Mouse (Mus musculus) brain, embryonic 14.5 days (tissue): ENCODE measurements at regions not wholly inside any gene's neighbourhood (a gene's known extent, or its start where the extent isn't known, plus 50 kb on each side); places are given as distances from the start of the nearest gene placed in this dataset.

Source experiments
- DNase-seq: peaks from one replicate; pipeline ENCODE4 v3.0.0-alpha.2; 2011; ENCODE audit warnings: low read depth
- CTCF ChIP-seq: fragments of 200-500 bp; IDR thresholded peaks from 2 replicates; pipeline ENCODE4 v1.5.1; 2012; ENCODE audit warnings: inconsistent platforms, mild to moderate bottlenecking, moderate library complexity, borderline replicate concordance; ENCODE audit not compliant: insufficient read depth, insufficient read length; ENCODE audit errors: extremely low read depth
- POLR2A ChIP-seq: fragments of 200-500 bp; IDR thresholded peaks from 2 replicates; pipeline ENCODE4 v1.6.1; 2012; ENCODE audit warnings: mild to moderate bottlenecking, inconsistent platforms, borderline replicate concordance; ENCODE audit not compliant: poor library complexity, insufficient read depth, insufficient read length, severe bottlenecking; ENCODE audit errors: extremely low read depth

DNA sequence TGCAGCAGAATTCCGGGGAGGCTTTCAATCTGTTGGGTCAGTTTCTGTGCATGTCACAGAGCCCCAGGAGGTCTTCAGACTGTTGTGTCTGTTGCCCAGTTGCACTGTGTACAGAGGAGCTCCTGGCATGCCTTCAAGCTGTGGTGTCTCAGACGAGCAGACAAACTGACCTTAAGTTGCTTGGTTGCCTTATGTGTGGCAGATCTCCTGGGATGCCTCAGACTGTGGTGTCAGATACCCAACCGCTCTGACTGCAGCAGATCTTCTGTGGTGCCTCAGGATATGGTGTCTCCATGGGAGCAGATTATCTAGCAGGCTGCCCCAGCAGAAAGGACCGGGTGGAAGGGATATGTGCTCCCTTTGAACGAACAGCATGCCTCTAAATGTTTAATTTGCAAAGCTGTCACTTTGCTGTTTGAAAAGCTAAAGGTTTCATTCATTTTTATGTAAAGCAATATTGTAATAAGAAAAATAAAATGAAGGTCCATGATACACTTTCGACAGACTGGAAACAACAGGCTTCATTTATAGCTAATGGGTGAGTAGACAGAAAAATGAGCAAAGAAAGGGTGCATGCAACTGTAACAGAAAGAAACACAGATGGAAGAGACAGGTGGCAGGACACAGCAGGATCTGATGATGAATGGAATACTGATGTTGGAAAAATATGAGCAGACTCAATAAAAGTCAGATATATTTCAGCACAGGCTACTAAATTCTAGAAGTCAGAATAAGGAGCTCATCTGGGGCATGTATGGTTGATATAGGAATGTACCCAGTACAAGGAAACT, 1060.0 kb downstream of the Serpinb8 start:
- DNase-seq: peak; percentile 44
- TF ChIP-seq POLR2A (no peak), CTCF (no peak)

GRCm38 (mm10) chr1:108671026-108671425, 1081.2 kb downstream of the Serpinb8 start:
- no peak for DNase-seq
- TF ChIP-seq POLR2A: no peak
- TF ChIP-seq CTCF: no peak
